Mouse (Mus musculus) thymus, postnatal 25 days (tissue): ENCODE data around the gene Prepl.

ENCODE experiments used
- DNase-seq: peaks from one replicate; pipeline ENCODE4 v3.0.0; 2022

The Prepl gene

DNA sequence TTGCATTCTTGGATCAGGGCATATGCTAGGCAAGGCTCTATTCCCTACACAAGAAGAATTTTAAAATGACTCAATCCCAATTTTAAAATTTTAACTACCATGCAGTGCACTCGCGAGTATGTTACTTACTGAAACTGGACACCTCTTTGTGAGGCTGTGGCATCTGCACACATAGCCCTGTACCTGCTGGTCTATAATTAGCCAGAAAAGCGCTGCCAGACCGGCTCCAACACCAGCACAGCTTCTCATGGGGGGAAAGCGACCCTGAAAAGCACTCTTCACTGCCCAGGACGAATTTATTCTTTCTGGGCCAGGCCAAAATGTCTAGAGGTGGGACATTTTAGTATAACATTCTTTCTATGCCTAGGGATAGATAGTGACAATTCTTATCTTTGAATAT, 19.4 kb downstream of the Prepl start:
- DNase-seq: no peak

GRCm38 (mm10) chr17:85067331-85067730, 22.7 kb downstream of the Prepl start:
- DNase-seq: no peak

GRCm38 (mm10) chr17:85063560-85063959, 26.5 kb downstream of the Prepl start:
- no peak for DNase-seq

GRCm38 (mm10) chr17:85059136-85059535, 30.9 kb downstream of the Prepl start:
- no peak for DNase-seq

- no peak for DNase-seq
These were observed 31.8 kb downstream of the Prepl start for GRCm38 (mm10) chr17:85058276-85058675.

DNA sequence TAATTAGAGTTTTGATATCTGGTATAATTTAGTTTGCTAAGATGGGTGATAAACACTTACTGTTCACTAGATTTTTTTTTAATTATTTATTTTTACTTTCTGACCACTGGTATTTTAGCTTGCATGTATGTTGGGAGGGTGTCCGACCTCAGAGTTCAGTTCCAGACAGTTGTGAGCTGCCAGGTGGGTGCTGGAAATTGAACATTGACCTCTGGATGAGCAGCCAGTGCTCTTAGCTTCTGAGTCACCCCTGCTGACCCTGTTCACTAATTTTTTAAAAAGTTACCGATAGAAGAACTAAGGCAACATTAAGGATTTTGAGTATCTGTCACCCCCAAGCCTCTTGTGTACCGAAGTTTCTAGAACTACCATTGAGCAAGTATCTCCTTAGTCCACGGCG, 41.7 kb downstream of the Prepl start:
- DNase-seq: no peak

DNA sequence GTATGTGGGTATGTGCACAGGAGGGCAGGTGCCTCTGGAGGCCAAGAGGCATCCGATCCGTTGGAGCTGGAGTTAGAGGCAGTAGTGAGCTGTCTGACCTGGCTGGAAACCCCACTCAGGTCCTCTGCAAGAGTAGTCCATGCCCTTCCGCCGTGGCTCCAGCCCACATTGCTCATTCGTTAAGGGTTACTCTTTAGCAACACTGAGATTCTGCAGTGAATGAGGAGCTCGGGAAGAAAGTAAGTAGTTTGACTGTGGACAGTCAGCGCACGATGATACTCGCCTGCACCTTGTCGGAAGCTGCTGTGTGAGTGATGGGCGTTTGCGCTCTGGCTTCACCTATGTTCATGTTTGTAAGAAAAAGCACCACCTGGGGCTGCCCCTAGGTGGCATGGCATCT, 44.9 kb downstream of the Prepl start:
- DNase-seq: no peak

DNA sequence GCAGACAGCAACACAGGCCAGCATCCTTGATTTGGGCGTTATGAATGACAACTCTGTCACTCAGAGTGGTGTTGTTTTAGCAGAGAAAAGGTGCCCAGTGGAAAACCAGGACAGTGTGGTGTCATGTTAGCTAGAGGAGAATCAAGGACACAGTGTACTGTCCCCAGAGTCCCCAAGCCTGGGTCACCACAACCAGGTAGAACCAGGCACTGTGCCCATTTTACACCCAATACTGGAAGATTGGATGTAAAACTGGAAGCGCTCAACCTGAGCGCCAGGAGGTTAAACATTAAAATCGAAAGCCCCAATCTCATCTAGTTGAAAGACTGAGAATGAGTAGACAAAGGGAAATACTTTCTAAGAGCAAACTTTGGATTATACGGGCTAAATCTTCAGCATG, 45.6 kb downstream of the Prepl start:
- DNase-seq: no peak

DNA sequence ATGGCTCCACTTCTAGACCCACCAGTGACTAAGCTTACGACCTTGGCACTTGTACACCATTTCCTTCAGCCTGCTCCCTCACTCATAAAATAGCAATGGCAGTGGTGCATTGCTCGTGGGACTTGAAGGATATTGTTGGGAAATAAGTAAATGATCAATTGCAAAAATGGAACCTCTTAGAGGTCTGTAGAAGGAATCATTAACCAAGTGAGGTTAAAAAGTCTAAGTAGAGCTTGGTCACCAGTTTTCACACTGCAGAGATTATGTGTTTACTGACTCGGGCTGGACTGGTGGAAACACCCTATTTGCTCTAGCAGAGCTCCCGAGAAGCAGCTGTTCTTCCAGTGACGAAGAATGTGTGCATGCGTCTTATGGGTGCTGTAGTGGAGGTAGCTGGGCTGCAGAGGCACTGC, 46.6 kb downstream of the Prepl start:
- no peak for DNase-seq

DNA sequence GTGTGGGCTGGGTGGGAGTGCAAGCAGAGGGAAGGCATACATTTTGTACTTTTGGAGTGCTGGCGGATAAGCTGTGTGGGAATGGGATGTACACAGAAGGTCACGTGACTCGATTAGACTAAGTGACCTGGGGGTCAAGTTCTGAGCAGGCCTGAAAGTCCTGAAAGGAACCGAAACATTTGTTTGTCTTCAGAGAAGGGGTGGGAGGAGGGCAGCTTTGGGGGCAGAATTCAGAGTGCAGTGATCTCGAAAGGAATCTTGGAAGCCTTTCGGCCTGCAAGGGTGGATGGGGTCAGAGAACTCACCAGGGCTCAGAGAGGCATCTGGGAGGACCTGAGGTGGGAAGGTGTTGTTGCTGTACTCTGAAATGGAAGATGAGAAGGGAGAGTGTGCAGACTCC, 47.6 kb downstream of the Prepl start:
- no peak for DNase-seq

DNA sequence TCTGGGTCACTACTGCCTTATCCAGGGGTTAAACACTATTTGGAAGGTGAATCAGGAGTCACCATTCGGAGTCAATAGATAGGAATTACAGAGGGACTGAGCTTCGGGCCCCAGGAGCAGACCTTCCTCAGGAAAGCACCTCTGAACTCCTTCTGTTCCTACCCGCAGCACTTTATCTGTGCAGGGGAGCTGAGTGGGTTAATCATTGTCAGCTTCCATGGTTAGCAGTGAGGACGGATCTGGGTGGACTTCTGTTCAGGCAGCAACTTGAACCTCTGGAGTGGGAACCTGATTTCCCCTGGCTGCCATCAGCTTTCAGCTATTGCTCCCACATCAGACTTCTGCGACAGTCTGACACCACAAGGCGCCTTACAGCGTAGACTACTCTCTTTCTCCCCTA, 49.1 kb downstream of the Prepl start:
- DNase-seq: no peak

DNA sequence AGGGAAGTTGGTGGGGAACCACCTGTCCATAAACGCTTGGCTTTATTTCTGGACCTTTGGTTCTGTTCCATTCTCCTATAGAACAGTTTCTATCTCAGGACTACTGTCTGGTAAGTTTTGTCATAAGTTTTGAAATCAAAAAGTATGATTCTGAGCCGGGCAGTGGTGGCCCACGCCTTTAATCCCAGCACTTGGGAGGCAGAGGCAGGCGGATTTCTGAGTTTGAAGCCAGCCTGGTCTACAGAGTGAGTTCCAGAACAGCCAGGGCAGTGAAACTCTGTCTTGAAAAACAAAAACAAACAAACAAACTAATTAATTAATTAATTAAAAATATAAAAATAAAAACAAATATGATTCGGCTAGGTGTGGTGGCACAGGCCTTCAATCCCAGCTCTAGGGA, 51.3 kb downstream of the Prepl start:
- no peak for DNase-seq

GRCm38 (mm10) chr17:85038311-85038710, 51.7 kb downstream of the Prepl start:
- DNase-seq: no peak

- no peak for DNase-seq
These were observed 52.2 kb downstream of the Prepl start for GRCm38 (mm10) chr17:85037855-85038254.

GRCm38 (mm10) chr17:85034068-85034467, 56.0 kb downstream of the Prepl start:
- DNase-seq: no peak

GRCm38 (mm10) chr17:85033087-85033486, 57.0 kb downstream of the Prepl start:
- DNase-seq: no peak

GRCm38 (mm10) chr17:85030651-85031050, 59.4 kb downstream of the Prepl start:
- no peak for DNase-seq

- DNase-seq: no peak
These were observed 61.2 kb downstream of the Prepl start for GRCm38 (mm10) chr17:85028797-85029196.

DNA sequence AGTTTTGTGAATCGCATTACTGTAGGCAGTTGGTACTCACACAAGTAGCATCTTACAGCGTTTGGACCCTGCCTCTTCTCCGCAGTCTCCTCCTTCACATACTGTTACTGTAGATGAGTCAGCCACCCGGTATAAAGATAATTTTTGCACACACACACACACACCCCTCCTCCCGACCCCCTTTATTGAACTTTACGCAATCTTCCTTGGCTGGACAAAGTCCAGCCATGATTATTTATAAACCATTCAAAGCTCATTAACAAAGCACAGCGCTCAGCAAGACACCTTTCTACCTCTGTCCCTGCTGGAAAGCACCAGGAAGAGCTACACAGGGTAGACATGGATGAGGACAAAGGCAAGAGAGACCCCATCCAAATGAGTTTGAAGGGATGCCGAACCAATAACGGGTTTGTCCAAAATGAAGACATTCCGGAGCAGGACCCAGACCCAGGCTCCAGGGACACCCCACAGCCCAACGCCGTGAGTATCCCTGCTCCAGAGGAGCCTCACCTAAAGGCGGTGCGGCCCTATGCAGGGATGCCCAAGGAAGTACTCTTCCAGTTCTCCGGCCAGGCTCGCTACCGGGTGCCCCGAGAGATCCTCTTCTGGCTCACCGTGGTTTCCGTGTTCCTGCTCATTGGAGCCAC, 61.8 kb downstream of the Prepl start, which contains the start of gene Slc3a1:
Gene Slc3a1 (plus strand): TSS at position 284 of the 647 bp plus-strand sequence.
- no peak for DNase-seq

DNA sequence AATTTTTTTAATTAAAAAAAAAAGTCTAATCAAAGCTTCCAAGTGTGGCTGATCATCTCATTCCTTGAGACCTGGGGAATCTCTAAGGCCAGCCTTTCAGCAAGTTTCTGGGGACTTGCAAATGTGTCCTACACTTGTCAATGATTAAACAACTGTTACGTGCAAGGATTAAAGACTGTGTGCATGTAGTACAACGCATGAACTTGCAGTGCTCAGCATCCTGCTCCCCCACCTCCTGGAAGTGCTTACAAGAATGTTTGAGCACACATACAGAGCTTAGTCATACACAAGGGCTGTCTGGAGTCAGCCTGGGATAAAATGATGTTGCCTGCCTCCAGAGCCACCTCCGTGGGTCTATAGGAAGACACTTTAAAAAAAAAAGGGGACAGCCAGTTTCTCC, 62.8 kb downstream of the Prepl start:
- no peak for DNase-seq

DNA sequence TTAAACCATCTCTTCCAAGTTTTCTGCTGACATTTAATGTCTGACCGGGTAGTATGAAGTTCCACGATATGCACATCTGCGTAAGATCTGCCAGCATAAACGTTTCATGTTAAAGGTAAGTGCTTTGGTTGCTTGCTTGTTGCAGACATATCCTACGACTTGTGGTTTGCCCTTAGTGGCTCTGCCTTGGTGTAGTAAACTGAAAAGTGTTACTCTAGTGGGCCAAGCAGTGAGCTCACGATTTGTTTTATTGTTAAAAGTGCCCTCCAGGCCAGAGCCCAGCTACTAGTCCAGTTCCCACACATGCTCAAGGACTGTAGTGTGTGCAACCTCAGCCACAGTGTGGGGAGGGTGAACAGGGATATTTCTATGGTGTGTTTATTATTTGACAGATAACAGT, 63.6 kb downstream of the Prepl start:
- no peak for DNase-seq

- no peak for DNase-seq
These were observed 64.9 kb downstream of the Prepl start for GRCm38 (mm10) chr17:85025151-85025550.

GRCm38 (mm10) chr17:85024237-85024636, 65.8 kb downstream of the Prepl start:
- DNase-seq: no peak

GRCm38 (mm10) chr17:85023247-85024167, 66.5 kb downstream of the Prepl start:
- DNase-seq: peak; percentile 69
